Mouse (Mus musculus) hematopoietic stem cell, adult 5-6 weeks (primary cell): ENCODE data around the gene Tmem179. TPM values are rescaled to one million over a fixed set of nuclear protein-coding genes. Genes with fewer than 3 reads are reported as not detected.

Source experiments
- ATAC-seq, 2 experiments: fragments of 125-278 bp in 1 of 2; replicated peaks in 1 of 2; 2 replicates each; pipeline ENCODE4 v1.8.0; 2016 to 2017; ENCODE audit warnings: inconsistent platforms in 2 of 2, mild to moderate bottlenecking in 2 of 2, moderate number of reproducible peaks in 2 of 2, low read depth in 1 of 2, moderate TSS enrichment in 1 of 2; ENCODE audit not compliant: low FRiP score in 2 of 2, poor library complexity in 2 of 2, severe bottlenecking in 2 of 2, insufficient read depth in 1 of 2, low TSS enrichment in 1 of 2
- total RNA-seq: library from RNA; stranded (forward); fragments of 172-1452, 232-1000 nt; gene quantifications from 2 replicates; pipeline ENCODE4 v1.2.3, GENCODE M21; 2017

Tmem179 gene
- total RNA-seq, 1 experiment from 2014 or later = not detected

- ATAC-seq = no peak
These were observed 25.8 kb upstream of the Tmem179 start for GRCm38 (mm10) chr12:112542257-112542919.

DNA sequence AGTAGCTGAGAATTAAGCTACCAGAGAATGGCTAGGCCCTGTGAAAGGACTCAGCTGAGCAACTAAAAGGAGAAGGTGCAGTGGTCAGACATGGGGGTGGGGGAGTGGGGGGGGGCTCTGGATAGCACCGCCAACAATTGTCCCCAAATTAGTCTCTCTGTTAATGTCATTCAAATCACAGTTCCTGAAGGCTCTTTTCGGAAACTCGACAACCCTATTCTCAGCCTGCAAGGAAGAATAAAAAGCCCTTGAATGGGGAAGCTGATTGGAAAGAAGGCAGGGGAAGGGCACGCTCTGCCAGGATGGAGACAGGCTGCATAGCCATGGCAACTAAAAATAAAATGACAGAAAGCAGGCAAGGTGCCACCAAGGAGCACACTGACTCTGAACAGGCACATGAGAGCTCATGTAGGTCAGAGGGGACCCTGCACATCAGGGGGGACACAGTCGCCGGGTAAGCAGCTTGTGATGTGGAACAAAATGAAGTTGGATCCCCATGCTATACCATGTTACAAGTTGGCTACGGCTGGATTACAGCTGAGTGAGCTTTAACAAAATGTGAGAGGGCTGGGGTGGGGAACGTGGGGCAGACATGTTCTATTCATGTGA, 25.0 kb upstream of the Tmem179 start:
- no peak for ATAC-seq

- ATAC-seq = no peak
These were observed 23.8 kb upstream of the Tmem179 start for GRCm38 (mm10) chr12:112540321-112540720.

- no peak for ATAC-seq
These were observed 23.0 kb upstream of the Tmem179 start for GRCm38 (mm10) chr12:112539466-112539965.

DNA sequence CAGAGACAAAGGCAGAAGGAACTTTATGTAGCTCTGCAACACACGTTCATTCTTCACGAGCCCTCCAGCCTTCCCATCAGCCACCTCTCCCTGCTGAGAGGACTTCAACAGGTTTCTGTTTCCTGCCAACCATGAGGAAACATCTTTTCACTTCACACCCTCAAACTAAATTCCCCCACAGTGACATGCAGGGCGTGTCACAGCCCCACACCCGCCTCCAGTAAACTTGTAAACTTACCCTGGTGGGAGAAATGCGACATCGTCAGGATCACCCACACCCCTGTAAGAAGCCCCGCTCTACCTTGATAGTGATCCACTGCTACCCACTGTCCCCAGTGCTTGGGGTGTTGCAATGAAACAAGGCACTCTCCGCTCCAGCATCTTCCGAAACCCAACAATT, 21.8 kb upstream of the Tmem179 start:
- ATAC-seq = no peak

- no peak for ATAC-seq
These were observed 20.7 kb upstream of the Tmem179 start for GRCm38 (mm10) chr12:112537233-112537632.

- no peak for ATAC-seq
These were observed 17.2 kb upstream of the Tmem179 start for GRCm38 (mm10) chr12:112533758-112534157.

DNA sequence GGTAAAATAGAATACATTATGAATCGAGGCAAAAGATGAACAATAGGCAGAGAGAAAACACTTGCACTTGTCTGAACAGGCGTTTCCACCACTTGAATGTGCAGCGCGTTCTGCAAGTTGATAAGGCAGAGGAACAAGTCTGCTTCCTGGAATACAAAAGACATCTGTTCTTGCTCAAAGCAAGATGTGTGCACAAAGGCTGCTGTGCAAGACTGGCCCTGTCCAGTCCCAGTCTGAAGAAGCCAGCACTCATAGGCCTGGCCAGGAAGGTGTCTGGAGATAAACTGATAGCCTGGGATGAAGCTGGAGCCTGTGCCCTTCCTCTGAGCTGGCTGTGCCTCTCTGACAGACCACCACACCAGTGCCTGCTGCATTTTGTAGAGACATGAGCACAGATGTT, 1.6 kb upstream of the Tmem179 start:
- ATAC-seq = no peak

- ATAC-seq = no peak
These were observed 1.6 kb downstream of the Tmem179 start for GRCm38 (mm10) chr12:112514897-112515296.

DNA sequence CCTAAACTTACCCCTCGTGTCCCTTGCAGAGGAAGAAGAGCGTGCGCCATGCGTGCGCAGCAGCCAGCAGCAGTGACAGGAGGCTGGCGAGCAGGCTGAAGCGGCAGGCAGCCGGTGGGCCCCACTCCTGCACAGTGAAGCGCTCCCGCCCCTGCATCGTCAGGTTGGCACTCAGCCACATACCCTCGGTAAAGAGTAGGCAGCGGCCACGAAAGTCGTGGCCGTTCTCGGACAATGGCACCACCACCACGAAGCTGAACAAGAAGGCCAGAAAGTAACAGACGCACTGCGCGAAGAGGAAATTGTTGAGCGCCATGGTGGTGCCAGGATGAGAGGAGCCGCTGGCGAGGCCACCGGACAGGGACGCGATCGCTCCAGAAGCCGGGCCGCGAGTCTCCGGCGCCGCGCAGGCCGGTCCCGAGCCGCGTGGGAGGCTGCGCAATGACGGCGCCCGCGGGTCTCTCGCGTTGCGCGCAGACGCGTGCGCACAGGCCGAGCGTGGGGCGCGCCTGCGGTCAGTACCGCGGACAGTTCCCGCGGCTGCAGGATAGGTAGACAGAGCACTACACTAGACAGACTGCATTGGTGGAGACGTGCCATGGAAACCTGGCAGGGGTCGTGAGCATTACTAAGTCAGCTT, 5.7 kb downstream of the Tmem179 start:
- ATAC-seq = peak; percentile 27 to 55; a peak in 1 of 4 replicates

DNA sequence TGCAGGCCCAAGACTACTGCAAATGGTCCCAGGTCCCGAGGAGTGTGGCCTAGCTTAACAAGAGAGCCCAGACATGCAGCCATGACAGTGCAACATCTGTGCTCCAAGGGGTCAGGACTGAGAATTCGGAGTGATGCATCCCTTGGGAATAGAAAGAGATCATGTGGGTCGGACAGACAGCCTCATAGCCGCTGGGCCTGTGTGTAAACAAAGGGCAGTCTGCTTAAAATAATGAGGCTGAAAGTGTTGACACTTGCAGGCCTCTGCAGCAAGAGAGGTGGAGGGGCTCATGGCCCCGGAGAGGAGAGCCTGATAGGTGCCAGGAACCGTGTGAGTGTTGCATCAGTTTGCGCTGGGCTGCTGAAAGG, 6.2 kb downstream of the Tmem179 start:
- ATAC-seq = no peak

DNA sequence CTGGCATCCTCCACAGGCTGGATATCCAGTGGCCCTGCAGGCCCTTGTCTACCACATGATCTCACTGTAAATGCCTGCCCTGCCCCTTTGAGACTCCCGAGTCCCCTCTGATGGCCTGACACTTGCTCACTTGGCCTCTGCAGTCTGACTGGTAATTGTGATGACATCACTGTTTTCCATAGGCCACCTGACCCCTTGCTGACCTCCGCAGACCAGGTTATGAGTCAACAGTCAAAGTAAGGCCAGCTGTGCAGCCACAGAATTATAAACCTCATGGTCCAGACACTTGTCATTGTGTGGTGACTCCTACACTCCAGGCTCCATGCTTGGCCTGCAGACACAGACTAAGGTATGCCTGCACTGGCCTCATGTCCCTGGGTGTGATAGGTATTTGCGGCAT, 8.6 kb downstream of the Tmem179 start:
- ATAC-seq = no peak

DNA sequence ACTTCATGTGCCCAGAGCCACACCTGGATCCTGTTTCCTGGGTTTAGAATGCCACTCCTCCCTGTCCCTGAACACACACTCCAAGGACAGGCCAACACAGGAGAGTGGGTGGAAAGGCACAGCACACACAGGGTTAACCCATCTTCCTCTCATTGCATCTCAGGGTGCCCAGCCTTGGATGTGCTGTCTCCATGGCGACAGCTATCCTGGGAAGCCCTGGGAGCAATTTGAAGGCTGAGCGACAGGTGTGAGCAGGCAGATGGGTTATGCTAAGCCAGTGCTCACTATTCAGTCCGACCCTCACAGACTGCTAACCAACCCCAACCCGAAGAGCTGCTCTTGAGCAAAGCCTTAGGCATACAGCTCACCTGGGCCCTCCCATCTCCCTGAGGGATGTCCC, 9.3 kb downstream of the Tmem179 start:
- no peak for ATAC-seq

DNA sequence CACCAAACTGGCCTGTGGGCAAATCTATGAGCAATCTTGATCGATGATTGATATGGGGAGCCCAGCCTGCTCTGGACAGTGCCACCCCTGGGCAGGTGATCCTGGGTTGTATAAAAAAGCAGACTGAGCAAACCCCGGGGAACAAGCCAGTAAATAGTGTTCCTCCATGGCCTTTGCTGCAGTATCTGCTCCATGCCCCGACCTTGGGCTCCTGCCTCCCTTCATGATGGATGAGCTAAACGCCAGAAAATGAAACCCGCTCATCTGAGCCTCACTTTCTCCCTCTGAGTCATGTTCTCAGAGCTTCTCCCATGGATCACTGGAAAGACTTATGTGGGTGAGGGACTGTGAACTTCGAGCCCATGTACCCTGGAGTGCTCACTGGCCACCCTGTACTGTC, 10.3 kb downstream of the Tmem179 start:
- ATAC-seq = no peak

- ATAC-seq = no peak
These were observed 13.4 kb downstream of the Tmem179 start for GRCm38 (mm10) chr12:112503003-112503771.

DNA sequence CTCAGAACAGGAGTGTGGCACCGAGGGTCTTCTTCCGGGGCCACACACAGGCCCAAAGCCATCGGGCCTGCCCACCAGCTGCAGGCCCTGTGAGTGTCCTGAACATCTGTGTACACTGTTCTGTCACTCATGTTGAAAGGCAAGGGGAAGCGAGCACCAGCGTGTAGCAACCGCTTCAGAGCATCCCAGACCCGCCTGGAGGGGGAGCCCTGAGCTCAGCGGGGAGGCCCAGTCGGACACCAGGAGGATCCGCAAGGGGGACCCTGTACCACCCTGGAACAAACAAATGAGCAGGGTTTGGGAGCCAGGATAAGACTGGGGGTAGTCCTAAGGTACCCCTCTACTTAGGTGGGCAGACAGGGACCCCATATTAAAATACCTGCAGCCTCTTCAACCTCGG, 17.9 kb downstream of the Tmem179 start:
- peak in 1 of 2 experiments; percentile 36; a peak in 2 of 4 replicates for ATAC-seq

DNA sequence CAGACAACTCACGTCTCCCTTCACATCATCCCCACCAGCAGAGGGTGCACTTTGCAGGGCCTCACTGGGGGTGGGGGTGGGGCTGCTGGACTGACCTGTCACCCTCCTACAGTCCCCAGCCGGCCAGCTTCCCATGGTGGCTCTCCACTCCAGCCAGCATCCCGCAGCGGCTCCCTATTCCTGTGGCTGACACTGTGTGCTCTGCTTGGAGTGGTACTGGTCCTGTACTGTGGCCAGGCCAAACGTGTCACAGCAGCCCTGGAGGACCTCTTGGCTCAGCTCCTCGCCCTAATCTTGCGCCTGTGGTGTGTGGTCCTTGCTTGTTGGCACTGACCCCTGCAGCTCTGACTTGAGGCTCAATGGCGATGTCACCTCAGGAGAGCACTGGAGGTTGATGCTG, 18.8 kb downstream of the Tmem179 start:
- no peak for ATAC-seq

- no peak for ATAC-seq
These were observed 20.4 kb downstream of the Tmem179 start for GRCm38 (mm10) chr12:112496136-112496535.
